ENCODE assay signal across 30 mouse cellular contexts in the genomic region with DNA sequence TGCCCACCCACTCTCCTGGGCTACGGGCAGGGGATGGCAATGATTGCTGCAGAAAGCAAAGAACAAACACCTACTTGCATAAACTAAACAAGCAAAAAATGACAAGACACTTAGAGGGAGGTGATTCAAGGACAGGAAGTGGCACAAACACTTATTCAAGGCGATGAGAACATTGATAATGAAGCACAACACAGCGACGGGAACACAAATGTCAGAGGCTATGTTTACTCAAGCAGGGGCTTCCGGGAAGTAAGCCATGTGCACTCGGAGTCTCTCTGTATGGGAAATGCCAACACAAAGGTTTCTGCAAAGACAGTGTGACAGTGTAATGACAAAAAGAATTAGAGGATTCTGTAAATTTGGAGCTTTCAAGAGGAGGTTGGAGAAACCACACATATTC.
DNase-seq lines count a peak whose midpoint lies in the region; ATAC-seq lines count a peak whose summit lies in the region.
"Had no signal": no experiment of that assay in that cellular context is flagged by ENCODE, and none has a peak within 500 bp of the region (broad histone marks: within the 10 kb centered on the region; RNA-seq: fewer than 3 reads in every experiment).

No protein-coding gene starts in this region.

- H3K36me3 ChIP-seq in kidney, embryonic 14.5 days (ENCODE audit: control insufficient read depth, insufficient read depth, low read length), result no peaks in the 10 kb centered on the region
- H3K36me3 ChIP-seq in embryonic facial prominence, embryonic 10.5 days (replicated peaks), result no peaks in the 10 kb centered on the region
- H3K36me3 ChIP-seq: embryonic facial prominence, embryonic 13.5 days; forebrain, embryonic 10.5 days; G1E; liver, embryonic 13.5 days; midbrain, embryonic 12.5 days had no signal

- H3K4me3 ChIP-seq in kidney, embryonic 14.5 days (ENCODE audit: low read length), result no peak overlapping the region
- H3K4me3 ChIP-seq in embryonic facial prominence, embryonic 10.5 days, result no peak overlapping the region
- H3K4me3 ChIP-seq: embryonic facial prominence, embryonic 13.5 days; forebrain, embryonic 10.5 days; forebrain, embryonic 15.5 days; gastrocnemius, adult 2 months; hindbrain, embryonic 13.5 days; liver, embryonic 13.5 days; midbrain, embryonic 12.5 days; neural tube, embryonic 13.5 days had no signal

- H3K9me3 ChIP-seq in kidney, embryonic 14.5 days (ENCODE audit: control insufficient read depth, low read length), result no peaks in the 10 kb centered on the region
- no peaks in the 10 kb centered on the region for H3K9me3 ChIP-seq in embryonic facial prominence, embryonic 10.5 days
- H3K9me3 ChIP-seq: embryonic facial prominence, embryonic 13.5 days; forebrain, embryonic 10.5 days; forebrain, embryonic 15.5 days; G1E; hindbrain, embryonic 13.5 days; liver, embryonic 13.5 days; midbrain, embryonic 12.5 days; neural tube, embryonic 13.5 days had no signal

- H3K27me3 ChIP-seq in kidney, embryonic 14.5 days (ENCODE audit: control insufficient read depth, insufficient read depth, low read length), result no peaks in the 10 kb centered on the region
- H3K27me3 ChIP-seq in embryonic facial prominence, embryonic 10.5 days (replicated peaks; ENCODE audit: low read depth, poor library complexity, severe bottlenecking), result no peaks in the 10 kb centered on the region
- H3K27me3 ChIP-seq: embryonic facial prominence, embryonic 13.5 days; forebrain, embryonic 15.5 days; hindbrain, embryonic 13.5 days; liver, embryonic 13.5 days; midbrain, embryonic 12.5 days; neural tube, embryonic 13.5 days had no signal

- no peaks in the 10 kb centered on the region for H3K4me1 ChIP-seq in kidney, embryonic 14.5 days (ENCODE audit: control insufficient read depth, insufficient read depth, low read length)
- no peaks in the 10 kb centered on the region for H3K4me1 ChIP-seq in embryonic facial prominence, embryonic 10.5 days
- H3K4me1 ChIP-seq: embryonic facial prominence, embryonic 13.5 days; forebrain, embryonic 10.5 days; forebrain, embryonic 15.5 days; hindbrain, embryonic 13.5 days; liver, embryonic 13.5 days; midbrain, embryonic 12.5 days; neural tube, embryonic 13.5 days had no signal

- no peak overlapping the region for H3K27ac ChIP-seq in kidney, embryonic 14.5 days (ENCODE audit: low read depth, low read length)
- no peak overlapping the region for H3K27ac ChIP-seq in embryonic facial prominence, embryonic 10.5 days (replicated peaks)
- H3K27ac ChIP-seq: embryonic facial prominence, embryonic 13.5 days; forebrain, embryonic 10.5 days; forebrain, embryonic 15.5 days; gastrocnemius, adult 2 months; hindbrain, embryonic 13.5 days; liver, embryonic 13.5 days; midbrain, embryonic 12.5 days; neural tube, embryonic 13.5 days had no signal

- peak; percentile 14 for DNase-seq in adrenal gland, postnatal 14 days
- DNase-seq in adrenal gland, postnatal 4 days (ENCODE audit: low spot score in 2 of 2), result no peak
- peak; percentile 7 for DNase-seq in kidney, postnatal 14 days
- peak; percentile 12 for DNase-seq in lung, postnatal 10 days
- no peak for DNase-seq in embryonic facial prominence, embryonic 10.5 days (ENCODE audit: low spot score)
- DNase-seq in retina, embryonic 14.5 days (ENCODE audit: low spot score), result no peak
- DNase-seq: adrenal gland, postnatal 36 days; cerebellum, adult 2 months; cerebellum, postnatal 25 days; embryo, embryonic 11 days; gastrocnemius, adult 2 months; gastrocnemius, postnatal 36 days; heart, adult 18-20 months; heart, postnatal 36 days; layer of hippocampus, postnatal 36 days; left cerebral cortex, postnatal 4 days; liver, embryonic 13.5 days; right cerebral cortex, postnatal 14 days; thymus, postnatal 4 days had no signal

- no peak for ATAC-seq in kidney, embryonic 14.5 days (ENCODE audit: low FRiP score, low TSS enrichment)
- ATAC-seq in activated CD4-positive, CD25-positive, alpha-beta regulatory T cell, adult 4 months, result peak; percentile 32
- ATAC-seq: forebrain, embryonic 15.5 days; intestine, postnatal 0 days had no signal

- WGBS in kidney, embryonic 14.5 days, result 57% methylated on average over 6 of the region's 6 CpGs
- 64% methylated on average over 6 of the region's 6 CpGs for WGBS in embryonic facial prominence, embryonic 10.5 days

- no peak overlapping the region for H3K4me2 ChIP-seq in kidney, embryonic 14.5 days (replicated peaks; ENCODE audit: low read depth, low read length)
- H3K4me2 ChIP-seq: embryonic facial prominence, embryonic 13.5 days; forebrain, embryonic 15.5 days; heart, embryonic 11.5 days; hindbrain, embryonic 13.5 days; liver, embryonic 13.5 days; midbrain, embryonic 12.5 days; neural tube, embryonic 13.5 days had no signal

- H3K9ac ChIP-seq in kidney, embryonic 14.5 days (ENCODE audit: low read depth, low read length), result no peak overlapping the region
- H3K9ac ChIP-seq: embryonic facial prominence, embryonic 13.5 days; forebrain, embryonic 15.5 days; hindbrain, embryonic 13.5 days; liver, embryonic 13.5 days; midbrain, embryonic 12.5 days; neural tube, embryonic 13.5 days had no signal

Comparison
In these comparisons a context has a peak if more than half of its experiments do, and no peak if none do; other contexts are left out.
1. DNase-seq: peak in adrenal gland, postnatal 14 days (single experiment), kidney, postnatal 14 days (single experiment) and lung, postnatal 10 days (single experiment); none in adrenal gland, postnatal 4 days (0 of 2), embryonic facial prominence, embryonic 10.5 days (single experiment) and retina, embryonic 14.5 days (single experiment).